Mouse (Mus musculus) monocyte, adult 2 months (primary cell): ENCODE results near the gene Aqp5.
A peak's percentile ranks its signal among the peaks of the same experiment; 100 is the strongest.

Experiments used
- DNase-seq, 2 experiments: peaks; one replicate each; pipeline ENCODE4 v3.0.0; 2022; ENCODE audit warnings: low spot score in 2 of 2, low read depth in 1 of 2

The Aqp5 gene

DNA sequence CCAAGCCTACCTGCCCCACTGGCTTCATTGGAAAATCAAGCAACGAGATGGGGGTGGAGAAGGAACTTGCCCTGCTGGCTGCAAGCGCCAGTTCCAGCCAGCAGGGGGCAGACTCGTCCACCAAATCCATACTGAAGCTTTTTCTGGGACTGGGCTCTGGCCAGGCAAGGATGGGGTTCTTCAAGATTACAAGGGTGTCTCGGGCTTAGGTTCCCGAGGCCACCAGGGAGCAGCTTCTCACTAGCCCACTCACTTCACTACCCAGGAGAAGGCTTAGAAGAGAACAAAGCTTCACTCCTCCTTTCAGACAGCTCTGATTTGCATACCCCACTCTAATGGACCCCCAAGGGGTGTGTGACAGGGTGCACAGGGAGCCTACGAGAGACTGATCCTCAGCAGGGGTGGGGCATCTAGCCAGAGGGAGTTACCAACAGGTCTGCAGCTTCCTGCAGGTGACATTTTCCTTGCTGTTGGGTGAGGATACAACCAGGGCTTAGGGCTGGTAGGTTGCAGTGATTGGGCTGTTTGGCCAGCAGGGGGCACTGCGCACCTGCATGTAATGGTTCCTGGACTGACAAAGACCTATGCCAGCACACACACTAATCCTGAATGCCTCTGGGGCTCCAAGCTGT, 5.6 kb downstream of the Aqp5 start:
- DNase-seq: peak; percentile 58 to 70

DNA sequence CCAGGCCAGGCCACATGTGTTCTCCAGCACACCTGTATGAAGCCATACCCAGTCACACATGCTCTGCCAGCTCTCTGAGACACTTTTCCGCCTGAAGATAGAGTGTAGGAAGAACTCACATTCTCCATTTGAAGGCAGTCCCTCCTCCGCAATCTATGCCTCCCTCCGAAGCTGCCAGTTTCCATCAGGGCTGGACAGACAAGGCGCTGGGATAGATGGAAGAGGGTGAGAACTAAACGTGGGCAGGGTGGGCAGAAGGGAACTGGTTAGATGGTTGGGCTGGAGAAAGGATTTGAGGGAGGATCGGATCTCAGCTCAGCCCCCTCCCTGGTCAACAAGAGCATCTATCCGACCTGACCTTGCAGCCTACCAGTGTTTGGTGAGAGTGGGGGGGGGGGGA, 6.3 kb downstream of the Aqp5 start:
- no peak for DNase-seq

DNA sequence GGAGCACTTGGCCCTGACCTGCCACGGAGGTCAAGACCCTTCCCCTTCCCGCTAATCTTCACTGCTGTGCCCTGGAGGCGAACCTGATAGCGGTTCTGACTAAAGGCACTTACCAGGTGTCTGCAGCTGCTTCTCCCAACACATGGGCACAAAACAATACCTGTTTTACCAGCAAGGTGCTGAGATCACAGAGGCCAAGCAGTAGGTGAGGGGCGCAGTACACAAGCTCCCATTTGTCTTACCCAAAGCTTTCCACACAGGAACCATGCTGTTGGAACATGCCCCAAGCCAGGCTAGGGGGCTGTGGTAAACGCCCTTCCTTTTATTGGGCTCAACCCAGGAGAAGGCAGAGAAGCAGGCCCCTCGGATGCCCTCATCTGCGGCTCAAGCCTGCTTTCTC, 7.0 kb downstream of the Aqp5 start:
- DNase-seq: no peak

DNA sequence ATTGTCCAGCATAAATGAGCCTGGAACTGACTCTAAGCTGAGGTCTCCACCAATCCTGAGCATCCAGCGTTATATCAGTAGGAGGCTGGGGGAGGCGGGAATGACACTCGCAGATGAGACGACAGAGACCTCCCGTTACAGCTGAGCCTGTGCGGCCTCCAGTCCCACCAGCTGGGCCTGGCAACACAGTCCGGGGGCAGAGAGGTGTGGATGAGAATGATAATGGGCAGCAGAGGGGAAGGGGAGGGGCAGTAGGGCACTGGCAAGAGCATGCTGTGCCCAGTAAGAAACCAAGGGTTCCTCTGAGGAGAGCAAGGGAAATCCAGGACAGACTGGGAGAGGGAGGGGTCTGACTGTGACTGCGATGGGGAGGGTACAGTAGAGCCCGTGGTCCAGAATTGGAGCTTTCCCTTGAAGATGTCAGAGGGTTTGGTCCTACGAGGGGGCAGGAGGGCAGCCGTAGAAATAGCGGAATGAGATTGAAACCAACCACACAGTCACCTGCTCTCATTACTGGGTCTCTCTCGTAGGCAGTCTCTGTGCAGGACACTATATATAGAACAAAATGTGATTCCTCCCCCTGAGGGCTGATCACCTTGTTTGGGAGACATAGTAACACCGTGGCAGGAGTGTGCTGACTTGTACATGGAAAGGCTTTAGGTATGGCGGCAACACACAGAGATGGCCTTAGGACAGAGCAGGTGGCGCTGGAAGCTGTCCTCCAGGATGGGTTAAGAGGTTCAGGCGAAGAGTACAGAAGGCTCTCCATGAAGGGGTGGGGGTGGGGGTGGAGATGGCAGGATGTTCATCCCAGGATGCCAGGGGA, 8.9 kb downstream of the Aqp5 start:
- no peak for DNase-seq

DNA sequence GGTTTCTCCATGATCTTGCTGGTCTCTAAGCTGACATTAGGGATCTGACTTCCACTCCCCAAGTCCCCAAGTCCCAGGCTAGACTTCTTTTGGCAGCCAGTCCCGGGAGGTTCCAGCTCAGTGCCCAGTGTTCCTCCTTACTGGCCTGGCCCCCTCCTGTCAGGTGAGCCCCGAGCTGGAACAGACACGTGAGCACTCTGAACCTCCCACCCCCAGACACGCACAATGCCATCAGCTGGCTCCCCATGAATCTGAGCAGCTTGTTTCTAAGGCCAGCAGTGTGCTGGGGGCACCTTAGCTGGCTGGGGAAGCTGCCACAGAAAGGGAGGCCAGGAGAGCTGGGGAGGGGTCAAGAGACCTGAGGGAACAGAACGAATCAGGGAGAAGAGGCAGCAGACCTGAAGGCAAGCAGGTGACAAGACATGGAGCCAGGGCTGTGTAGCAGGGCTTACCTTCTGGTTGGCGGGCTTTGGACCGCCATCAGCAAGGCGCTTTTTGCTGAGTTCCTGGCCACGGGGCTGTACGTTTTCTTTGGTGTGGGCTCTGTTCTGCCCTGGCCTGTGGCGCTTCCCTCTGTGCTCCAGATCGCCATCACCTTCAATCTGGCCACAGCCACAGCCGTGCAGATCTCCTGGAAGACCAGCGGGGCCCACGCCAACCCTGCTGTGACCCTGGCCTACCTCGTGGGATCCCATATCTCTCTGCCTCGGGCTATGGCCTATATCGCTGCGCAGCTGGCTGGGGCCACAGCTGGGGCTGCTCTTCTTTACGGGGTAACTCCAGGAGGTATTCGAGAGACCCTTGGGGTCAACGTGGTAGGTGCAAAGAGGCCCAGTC, 10.6 kb downstream of the Aqp5 start, which contains the start of gene Aqp6:
Gene Aqp6, plus strand, starts transcription at position 415 of the 837 bp plus-strand sequence.
- DNase-seq: no peak

DNA sequence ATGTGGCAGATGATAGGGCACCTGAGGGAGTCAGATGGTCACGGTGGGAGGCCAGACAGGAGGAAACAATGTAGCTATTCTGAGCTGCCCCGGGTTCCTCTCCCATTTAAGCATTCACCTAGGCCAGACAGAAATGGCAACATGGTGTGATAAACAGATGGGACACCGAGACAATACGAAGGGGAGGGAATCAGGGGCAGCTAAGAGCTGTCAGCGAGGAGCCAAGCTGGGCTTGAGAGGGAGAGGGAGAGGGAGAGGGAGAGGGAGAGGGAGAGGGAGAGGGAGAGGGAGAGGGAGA, 11.2 kb downstream of the Aqp5 start:
- DNase-seq: no peak

DNA sequence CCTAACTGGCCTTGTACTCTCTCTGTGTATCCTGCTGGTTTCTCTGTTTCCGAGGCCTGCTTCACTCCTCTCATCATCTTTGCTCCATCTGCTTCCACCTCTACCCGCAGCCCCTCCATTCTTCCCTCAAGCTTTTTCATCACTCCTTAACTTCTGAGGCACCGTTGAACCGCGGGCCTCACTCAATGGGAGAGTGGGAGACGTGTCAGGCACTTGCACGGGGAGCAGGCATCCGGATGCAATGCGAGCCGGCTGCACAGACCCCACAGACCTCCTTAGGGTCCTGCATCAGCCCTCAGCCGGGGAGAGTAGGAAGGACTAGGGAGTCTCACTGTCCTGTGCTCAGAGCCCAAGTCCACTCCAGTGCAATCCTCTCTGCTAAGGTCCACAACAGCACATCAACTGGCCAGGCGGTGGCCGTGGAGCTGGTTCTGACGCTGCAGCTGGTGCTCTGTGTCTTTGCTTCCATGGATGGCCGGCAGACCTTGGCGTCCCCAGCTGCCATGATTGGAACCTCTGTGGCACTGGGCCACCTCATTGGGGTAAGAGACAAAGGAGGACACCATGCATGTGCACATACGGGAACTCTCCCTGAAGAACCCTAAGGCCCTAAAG, 11.7 kb downstream of the Aqp5 start:
- DNase-seq: no peak

DNA sequence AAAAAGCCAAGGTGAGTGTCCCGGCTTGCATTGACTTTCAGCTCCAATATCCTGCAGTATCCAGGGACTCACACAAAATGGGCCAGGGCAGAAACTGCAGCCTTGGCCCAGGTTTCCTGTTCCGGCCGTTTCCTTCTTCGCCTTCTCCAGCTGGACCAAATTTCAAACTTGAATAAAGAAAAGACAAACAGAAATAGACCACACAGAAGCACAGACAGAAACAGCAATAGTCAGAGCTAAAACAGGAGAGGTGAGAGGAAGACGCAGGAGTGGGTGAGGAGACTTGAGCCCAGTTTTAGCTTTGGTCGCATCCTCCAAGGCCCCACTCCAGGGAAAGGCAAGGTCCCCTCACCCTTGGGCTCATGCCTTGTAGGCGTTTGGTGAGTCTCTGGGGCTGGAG, 12.6 kb downstream of the Aqp5 start:
- DNase-seq: no peak

DNA sequence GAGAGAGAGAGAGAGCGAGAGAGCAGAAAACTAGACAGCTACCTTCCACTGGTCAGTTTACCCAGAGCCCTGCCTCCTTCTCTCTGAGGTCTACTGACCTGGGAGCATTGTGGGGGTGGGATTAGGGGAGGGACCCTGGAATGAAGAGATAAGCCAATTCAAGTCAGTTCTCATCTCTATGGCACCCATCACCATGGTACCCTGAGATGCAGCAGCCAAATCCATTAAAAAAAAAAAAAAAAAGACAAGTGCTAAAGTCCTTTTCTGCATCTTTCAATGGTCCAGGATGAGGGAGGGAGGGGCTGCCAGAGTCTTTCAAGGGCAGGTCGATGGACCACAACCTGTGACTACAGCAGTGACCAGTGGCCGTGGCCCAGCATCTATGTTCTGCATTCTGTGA, 15.0 kb downstream of the Aqp5 start:
- no peak for DNase-seq

DNA sequence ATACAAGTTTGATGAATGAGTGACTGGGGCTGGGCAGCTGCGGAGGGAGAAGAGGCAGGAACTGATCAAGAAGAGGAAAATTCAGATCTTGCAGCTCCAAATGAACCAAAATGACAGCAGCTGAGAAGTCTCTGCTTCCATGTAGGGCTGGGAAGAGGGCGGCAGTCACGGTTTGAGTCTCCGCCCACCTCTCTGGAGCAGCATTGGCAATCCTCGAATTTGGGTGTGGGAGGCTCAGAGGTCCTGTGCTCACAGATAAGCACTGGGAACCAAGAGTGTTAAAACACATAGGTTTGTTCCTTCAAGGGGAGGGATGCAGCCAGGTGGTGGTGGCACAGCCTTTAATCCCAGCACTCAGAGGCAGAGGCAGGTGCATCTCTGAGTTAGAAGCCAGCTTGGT, 15.9 kb downstream of the Aqp5 start:
- no peak for DNase-seq

DNA sequence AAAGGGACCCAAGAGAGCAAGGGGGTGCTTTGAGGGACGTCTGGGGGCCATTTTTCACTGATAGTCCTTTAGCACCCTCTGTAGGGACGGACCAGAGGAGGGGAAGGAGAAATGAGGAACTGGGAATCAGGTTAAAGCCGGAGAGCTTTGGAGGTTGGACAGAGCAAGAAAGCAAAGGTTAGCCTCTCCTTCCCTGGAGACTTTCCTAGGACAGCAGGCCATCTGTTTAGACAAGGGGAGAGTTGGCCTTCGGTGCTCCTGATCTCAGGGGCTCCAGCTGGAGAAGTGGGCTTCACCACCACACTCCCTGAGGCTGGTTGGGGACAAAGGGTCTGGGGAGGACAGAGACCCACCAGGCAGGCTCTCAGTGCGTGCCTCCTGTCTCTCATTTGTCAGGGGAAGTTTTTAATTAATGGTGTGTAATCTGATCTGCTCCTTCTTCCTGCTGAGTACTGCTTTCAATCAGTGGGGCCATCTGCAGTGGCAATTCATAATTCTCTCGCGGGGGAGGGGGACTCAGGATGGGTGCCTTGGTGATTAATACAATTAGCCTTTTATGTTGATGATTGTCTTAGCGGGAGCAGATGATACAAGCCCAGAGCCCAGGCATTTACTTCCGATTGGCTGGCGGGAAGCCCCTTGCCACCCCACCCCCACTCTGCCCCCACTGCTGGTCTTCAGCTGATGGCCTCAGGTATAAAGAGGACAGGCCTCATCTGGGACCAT, 17.0 kb downstream of the Aqp5 start:
- no peak for DNase-seq

DNA sequence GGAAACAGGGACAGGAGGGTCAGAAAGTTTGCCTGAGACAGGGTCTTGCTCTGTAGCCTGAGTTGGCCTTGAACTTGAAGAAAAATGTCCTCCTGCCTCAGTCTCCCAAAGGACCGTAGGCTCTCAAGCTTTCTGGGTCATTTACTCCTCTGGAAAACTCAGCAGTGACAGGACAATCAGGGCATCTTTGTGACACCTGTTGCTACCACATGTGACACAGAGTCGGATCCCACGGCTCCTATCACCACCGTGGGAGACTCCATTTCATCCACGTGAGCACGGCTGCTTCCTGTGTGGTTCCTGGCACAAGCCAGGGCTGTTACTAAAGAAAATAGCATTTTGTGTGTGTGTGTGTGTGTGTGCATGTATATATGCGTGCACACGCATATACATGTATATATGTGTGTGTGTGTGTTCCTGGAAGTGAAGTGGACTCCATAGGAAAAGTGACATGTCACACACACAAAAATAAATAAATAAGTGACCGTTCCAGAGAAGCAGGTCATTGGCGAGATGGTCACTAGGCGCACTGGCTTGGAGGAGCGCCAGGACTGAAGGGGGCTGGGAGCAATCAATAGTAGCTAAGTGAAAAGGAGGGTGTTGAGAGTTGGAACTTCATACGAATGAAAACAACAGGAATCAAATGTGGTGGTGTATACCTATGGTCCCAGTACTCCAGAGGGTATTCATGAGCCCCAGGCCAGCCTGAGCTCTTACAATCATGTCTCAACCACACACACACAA, 18.0 kb downstream of the Aqp5 start:
- DNase-seq: no peak

DNA sequence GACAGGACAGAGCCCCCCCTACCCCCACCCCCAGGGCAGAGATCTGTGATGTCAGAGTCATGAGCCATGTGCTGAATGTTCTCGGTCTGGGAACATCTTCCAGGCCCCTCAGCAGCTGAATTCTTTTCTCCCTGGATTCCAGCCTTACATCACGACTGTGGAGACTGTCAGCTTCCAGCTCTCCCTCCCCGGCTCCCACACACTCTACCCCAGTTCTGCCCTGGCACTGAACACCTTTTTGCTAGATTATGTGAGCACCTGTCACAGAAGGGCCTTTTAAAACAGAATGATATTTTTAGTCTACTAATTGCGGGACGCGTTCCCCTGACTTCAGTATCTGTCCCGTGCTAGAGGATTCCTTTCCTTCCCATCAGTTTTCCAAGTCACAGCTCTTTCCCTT, 21.0 kb downstream of the Aqp5 start:
- no peak for DNase-seq

DNA sequence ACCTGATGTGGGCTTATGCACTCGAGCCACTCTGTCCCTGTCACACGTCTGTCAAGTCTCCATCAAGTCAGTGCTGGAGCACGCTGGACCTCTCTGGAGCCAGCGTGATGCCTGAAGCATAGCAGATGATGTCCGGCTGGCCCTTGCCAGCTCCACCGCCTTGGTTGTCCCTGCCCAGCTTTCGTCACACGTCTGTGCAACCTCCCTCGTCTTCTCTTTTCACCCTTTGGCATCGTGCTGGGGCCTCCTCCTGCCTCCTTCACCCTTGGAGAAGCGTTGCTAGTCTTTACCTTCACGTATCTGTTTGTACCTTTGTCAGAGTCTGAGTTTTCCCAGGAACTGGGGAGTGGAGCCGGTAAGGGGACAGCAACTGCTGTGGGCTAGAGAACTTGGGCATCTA, 23.7 kb downstream of the Aqp5 start:
- no peak for DNase-seq

DNA sequence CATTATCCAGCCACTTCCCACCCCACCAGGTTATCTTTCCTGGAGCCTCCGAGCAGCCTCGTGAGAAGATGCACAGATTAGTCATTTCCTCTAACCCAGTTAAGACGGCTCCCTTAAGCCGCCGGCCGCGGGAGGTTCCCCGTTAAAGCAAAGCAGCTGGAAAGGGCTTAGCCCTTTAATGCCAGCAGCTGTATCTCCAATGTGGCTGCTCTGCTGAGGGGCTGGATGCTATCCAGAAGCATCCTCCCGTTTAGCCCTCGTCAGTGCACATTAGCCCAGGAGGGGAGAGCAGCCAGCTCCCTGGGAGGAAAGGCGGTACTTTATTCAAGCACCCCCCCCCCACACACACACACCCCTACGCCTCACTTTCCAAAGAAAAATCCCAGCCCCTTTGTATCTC, 24.2 kb downstream of the Aqp5 start:
- no peak for DNase-seq

DNA sequence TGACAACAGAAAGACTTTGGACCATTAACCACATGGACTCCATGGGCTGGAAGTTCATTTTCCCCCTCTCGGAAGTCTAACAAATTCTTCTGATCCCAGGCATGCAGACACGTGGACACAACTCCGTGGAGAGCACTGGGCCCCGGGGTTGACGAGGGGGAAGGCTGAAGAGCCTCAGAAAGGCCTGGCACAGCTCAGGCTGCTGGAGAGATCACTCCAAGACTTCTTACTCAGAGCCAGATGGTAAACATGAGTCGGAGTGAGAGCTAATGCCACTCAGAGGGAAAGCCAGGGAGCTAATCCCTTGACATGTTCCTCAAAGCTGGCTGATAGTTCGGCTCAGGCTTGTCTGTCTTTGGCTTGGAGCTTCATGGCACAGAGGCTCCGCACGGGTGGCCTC, 24.7 kb downstream of the Aqp5 start:
- no peak for DNase-seq

DNA sequence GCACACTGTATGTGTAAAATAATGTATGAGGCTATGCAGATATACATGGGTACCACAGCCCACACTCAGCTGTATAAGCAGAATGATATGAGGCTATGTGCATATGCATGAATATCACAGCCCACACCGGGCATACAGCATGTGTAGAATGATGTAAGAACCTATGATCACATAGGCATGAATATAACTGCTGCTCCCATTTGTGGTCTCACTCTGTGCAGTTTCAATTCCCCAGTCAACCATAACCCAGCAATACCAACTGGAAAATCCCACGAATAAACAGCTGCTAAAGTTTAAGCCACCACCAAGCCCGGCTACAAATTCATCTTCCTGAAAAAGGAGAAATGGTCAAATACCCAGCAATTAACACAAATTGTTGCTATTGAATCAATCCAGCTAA, 28.0 kb downstream of the Aqp5 start:
- no peak for DNase-seq

DNA sequence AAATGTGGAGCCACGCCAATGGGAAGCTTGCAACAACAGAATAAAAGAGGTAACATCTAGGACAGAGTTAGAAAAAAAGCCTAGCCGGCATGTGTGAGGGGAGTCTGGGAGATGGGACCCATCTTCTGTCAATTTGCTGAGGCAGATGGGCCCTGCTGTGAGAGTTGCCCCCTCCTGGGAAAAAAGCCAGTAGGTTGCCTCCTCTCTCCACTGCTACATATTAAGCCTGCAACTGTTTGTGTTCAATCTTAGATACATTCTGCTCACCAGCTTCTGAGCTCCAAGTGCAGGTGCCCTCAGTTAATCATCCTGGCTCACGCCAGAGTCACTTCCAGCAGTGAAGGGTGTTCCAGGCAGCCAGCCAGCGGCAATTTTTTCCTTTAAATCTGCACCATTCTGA, 29.2 kb downstream of the Aqp5 start:
- DNase-seq: no peak

DNA sequence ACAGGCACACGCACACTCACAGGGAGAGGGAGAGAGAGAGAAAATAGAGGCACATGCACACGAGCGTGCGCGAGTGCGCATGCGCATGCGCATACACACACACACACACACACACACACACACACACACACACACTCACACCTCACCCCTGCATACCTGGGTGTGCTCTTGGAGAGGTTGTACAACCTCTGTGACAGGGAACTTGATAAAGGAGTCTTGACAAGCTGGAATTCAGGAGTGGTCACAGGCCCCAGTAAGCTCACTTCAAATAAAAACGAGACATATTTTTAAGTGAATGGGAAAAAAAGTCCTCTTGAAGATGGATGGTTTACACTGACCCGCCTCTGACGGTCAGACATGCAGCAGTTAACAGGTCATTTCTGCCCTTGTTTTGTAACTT, 31.5 kb downstream of the Aqp5 start:
- DNase-seq: no peak

DNA sequence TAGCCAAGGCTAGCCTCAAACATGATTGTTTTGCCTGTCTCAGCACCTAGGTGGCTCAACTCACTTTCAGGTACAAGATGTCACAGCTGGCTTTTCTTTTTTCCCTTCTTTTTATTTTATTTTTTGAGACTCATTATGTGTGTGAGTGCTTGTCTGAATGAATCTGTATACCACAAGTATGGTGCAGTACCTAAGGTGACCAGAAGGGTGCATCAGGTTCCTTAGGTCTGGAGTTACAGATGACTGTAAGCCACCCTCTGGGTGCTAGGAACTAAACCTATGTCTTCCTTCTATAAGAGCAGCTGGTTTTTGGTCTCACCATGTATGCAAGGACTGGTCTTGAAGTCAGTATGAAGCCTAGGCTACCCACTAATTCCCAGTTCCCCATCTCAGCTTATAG, 41.0 kb downstream of the Aqp5 start:
- no peak for DNase-seq
